Mouse (Mus musculus) C2C12 (cell line): ENCODE measurements around the gene Cd151.

Experiments used
- CTCF ChIP-seq: IDR thresholded peaks from one replicate; pipeline ENCODE4 v1.5.1; 2011; ENCODE audit not compliant: control insufficient read depth, insufficient read depth, insufficient read length
- FOSL1 ChIP-seq: IDR thresholded peaks from one replicate; pipeline ENCODE4 v1.8.0; 2011; ENCODE audit warnings: mild to moderate bottlenecking, low read length; ENCODE audit not compliant: poor library complexity, insufficient read depth, severe bottlenecking
- MAX ChIP-seq: IDR thresholded peaks from one replicate; pipeline ENCODE4 v1.6.1; 2011; ENCODE audit warnings: mild to moderate bottlenecking, control low read depth
- MYOD1 ChIP-seq: IDR thresholded peaks from one replicate; pipeline ENCODE4 v1.6.1; 2011; ENCODE audit warnings: low read depth; ENCODE audit not compliant: control insufficient read depth, insufficient read length

- no peak for TF ChIP-seq MYOD1
- TF ChIP-seq CTCF, result no peak
- TF ChIP-seq FOSL1, result no peak
- TF ChIP-seq MAX, result no peak
Measured at GRCm38 (mm10) chr7:141470637-141470944, 3.4 kb downstream of the Cd151 start.
